Mouse (Mus musculus): ENCODE measurements at regions not wholly inside any gene's neighbourhood (a gene's known extent, or its start where the extent isn't known, plus 50 kb on each side); places are given as distances from the start of the nearest gene placed in this dataset.
"Not testable (repeated sequence)": the region's sequence is repeated elsewhere in the genome, so short reads cannot be mapped to it uniquely, and the experiment has no call there.

GRCm38 (mm10) chr7:111840826-111841225 lies 61.0 kb upstream of the Galnt18 start:
- no peak for DNase-seq

- DNase-seq, result no peak
Observed at GRCm38 (mm10) chr7:111838162-111838561, 58.4 kb upstream of the Galnt18 start.

- DNase-seq, result not testable (repeated sequence)
Observed at GRCm38 (mm10) chr7:111834356-111834755, 54.6 kb upstream of the Galnt18 start.

GRCm38 (mm10) chr7:111829931-111830330 lies 50.2 kb upstream of the Galnt18 start:
- no peak for DNase-seq

All from right cerebral cortex, adult 18-20 months (tissue).